Mouse (Mus musculus) C2C12 (cell line): Measurements from ENCODE around the gene Cxcl1. TPM values are rescaled to one million over a fixed set of nuclear protein-coding genes. Genes with fewer than 3 reads are reported as not detected.
"Not testable (repeated sequence)": the region's sequence is repeated elsewhere in the genome, so short reads cannot be mapped to it uniquely, and the experiment has no call there.

Experiments used
- H3K27me3 ChIP-seq: one replicate; pipeline ENCODE4 v1.6.1; 2011; ENCODE audit not compliant: control insufficient read depth, insufficient read depth, insufficient read length
- H3K36me3 ChIP-seq: one replicate; pipeline ENCODE4 v1.6.1; 2011; ENCODE audit not compliant: control insufficient read depth, insufficient read depth
- H3K4me3 ChIP-seq: one replicate; pipeline ENCODE4 v1.5.1; 2011; ENCODE audit warnings: mild to moderate bottlenecking, control low read depth; ENCODE audit not compliant: poor library complexity, insufficient read depth, severe bottlenecking
- H3K79me2 ChIP-seq: one replicate; pipeline ENCODE4 v1.6.1; 2011; ENCODE audit not compliant: control insufficient read depth, insufficient read depth
- H3K79me3 ChIP-seq: one replicate; pipeline ENCODE4 v1.6.1; 2011; ENCODE audit warnings: low read depth, control low read depth
- H3ac ChIP-seq: one replicate; pipeline ENCODE3; 2011; ENCODE audit warnings: low read depth; ENCODE audit not compliant: control insufficient read depth, insufficient read length
- CEBPB ChIP-seq: IDR thresholded peaks from one replicate; pipeline ENCODE4 v1.6.1; 2011; ENCODE audit warnings: low read depth, mild to moderate bottlenecking, control low read depth, moderate library complexity
- CTCF ChIP-seq: IDR thresholded peaks from one replicate; pipeline ENCODE4 v1.5.1; 2011; ENCODE audit not compliant: control insufficient read depth, insufficient read depth, insufficient read length
- FOSL1 ChIP-seq: IDR thresholded peaks from one replicate; pipeline ENCODE4 v1.8.0; 2011; ENCODE audit warnings: mild to moderate bottlenecking, low read length; ENCODE audit not compliant: poor library complexity, insufficient read depth, severe bottlenecking
- MAX ChIP-seq: IDR thresholded peaks from one replicate; pipeline ENCODE4 v1.6.1; 2011; ENCODE audit warnings: mild to moderate bottlenecking, control low read depth
- MYOD1 ChIP-seq: IDR thresholded peaks from one replicate; pipeline ENCODE4 v1.6.1; 2011; ENCODE audit warnings: low read depth; ENCODE audit not compliant: control insufficient read depth, insufficient read length
- MYOG ChIP-seq: IDR thresholded peaks from one replicate; pipeline ENCODE4 v1.6.1; 2011; ENCODE audit not compliant: control insufficient read depth, insufficient read length; ENCODE audit errors: extremely low read depth
- USF1 ChIP-seq: IDR thresholded peaks from one replicate; pipeline ENCODE4 v1.6.1; 2011; ENCODE audit warnings: low read depth, mild to moderate bottlenecking, control low read depth, moderate library complexity
- long read RNA-seq, 2 experiments: library from polyadenylated mRNA; unstranded; transcript quantifications; one replicate each; pipeline ENCODE4 v2.0.0; 2019 to 2020
- polyA plus RNA-seq: library from polyadenylated mRNA; unstranded; fragments of >200 nt; fragmentation: generic; extraction: Trizol; gene quantifications from one replicate; pipeline ENCODE4 v1.2.1, GENCODE M21; 2012; ENCODE audit warnings: missing spikeins

Gene Cxcl1
- polyA plus RNA-seq: 0.66 TPM
- long read RNA-seq, experiment 1, transcript Cxcl1-201 (4 exons, 953 nt): major isoform, 35 of 46 reads
- long read RNA-seq, experiment 1, partial matches to known transcripts: 4 of 46 reads
- long read RNA-seq, experiment 1, other reads (novel, unspliced or antisense): 4 of 46 reads
- long read RNA-seq, experiment 2, partial matches to known transcripts: 0 of 3 reads
- long read RNA-seq, experiment 2, other reads (novel, unspliced or antisense): 0 of 3 reads

DNA sequence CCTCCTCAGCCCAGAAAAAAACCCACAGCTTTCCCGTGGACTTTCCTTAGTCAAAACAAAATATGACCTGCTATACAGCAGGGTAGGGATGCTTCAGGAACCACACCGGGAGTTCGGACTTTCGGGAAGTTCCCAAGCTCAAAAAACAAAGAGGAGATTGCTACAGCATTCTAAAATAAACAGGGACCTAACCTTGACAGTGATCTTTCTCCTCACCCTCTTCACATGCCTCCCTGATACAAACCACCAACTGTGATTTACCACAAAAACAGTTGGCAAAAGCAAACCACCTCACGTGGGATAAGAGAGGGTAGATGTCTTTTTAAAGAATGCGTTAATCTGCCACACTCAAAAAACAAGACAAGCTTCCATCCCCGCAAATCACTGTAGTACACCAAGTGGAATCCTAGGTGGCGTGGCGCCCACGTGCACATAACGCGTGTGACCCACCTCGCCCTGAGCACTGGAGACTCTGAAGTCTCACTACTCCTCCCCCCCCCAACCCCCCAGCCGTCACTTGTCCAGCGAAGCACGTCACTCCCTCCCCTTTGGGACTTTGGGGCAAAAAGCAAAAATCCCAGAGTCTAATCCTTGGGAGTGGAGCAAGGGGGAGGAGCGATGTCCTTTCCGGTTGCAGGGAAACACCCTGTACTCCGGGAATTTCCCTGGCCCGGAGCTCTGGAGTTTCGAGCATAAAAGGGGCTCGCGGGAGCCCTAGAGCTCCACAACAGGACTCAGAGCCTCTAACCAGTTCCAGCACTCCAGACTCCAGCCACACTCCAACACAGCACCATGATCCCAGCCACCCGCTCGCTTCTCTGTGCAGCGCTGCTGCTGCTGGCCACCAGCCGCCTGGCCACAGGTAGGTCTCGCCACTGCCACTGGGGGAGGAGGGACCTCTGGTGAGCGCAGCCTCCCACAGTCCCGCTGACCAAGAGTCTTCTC, at the start of gene Cxcl1:
Gene Cxcl1 (plus strand): TSS at position 723 of the 945 bp plus-strand sequence.
- TF ChIP-seq USF1 (peak; percentile 28), CEBPB (no peak), CTCF (no peak), FOSL1 (no peak), MAX (peak; percentile 22), MYOD1 (no peak), MYOG (no peak)
- Histone ChIP-seq H3ac (peak within 1 kb of the TSS; percentile 87), H3K79me2 (peaks cover 10% of the 10 kb centered on the region), H3K36me3 (no peaks in the 10 kb centered on the region), H3K4me3 (peak within 1 kb of the TSS; percentile 41), H3K27me3 (no peaks in the 10 kb centered on the region), H3K79me3 (no peaks in the 10 kb centered on the region)

DNA sequence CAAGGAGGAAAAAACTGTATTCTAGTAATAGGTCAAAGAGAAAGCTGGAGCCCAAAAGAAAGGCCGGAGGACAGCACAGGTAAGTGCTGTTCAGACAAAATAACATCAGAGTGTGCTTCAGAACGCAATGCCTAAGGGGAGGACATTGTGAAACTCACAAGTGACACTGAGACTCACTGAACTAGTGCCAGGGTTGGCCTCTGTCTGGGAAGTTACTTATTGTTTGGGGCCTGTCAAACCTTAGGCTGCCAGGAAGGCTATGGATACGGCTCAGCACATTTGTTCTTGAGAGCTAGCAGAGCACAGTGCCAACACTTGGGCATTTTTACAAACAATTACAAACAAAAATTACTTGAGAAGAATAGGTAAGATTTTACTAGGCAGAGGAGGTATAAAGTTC, 47.1 kb upstream of the Cxcl1 start:
- H3K27me3 ChIP-seq: no peaks in the 10 kb centered on the region
- H3ac ChIP-seq: no peak overlapping the region
- no peaks in the 10 kb centered on the region for H3K79me3 ChIP-seq
- H3K79me2 ChIP-seq: no peaks in the 10 kb centered on the region
- TF ChIP-seq MYOD1: no peak
- no peak for TF ChIP-seq CTCF
- TF ChIP-seq FOSL1: no peak
- TF ChIP-seq USF1: no peak
- no peak for TF ChIP-seq CEBPB
- TF ChIP-seq MAX: no peak
- TF ChIP-seq MYOG: no peak
- H3K4me3 ChIP-seq: no peak overlapping the region
- no peaks in the 10 kb centered on the region for H3K36me3 ChIP-seq

DNA sequence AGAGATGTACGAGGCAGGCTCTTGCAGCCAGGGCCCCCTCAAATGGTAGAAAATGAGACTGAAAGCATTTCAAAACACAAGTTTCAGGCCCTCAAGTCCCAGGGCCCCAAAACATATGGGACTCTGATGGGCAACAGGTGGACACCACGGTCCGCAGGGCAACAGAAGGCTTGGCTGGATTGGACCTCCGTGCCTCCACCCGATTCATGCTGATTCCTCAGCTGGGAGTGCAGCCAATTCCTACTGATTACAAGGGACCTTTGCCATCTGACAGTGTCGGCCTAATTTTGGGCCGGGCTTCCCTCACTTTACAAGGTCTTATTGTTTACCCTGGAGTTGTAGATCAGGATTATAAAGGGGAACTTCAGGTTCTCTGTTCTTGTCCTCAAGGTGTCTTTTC, 40.9 kb upstream of the Cxcl1 start:
- H3K79me3 ChIP-seq, H3K27me3 ChIP-seq: not testable (repeated sequence)

DNA sequence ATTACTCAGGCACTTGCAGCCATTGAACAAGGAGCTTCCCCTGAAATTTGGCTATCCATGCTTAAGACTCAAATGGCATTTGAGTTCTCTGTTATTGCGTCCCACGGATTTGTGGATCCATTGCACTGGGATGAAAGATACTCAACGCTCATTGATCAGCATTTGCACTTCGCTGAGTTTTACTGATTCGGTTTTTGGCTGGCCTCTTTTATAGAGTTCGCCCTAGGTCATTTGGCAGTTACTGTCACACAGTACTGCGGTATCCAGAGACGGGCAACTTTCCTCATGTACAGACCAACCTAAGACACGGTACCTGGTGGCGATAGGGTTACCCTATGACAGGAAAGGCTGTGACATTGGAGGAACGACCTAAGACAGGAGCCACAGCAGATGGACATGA, 39.6 kb upstream of the Cxcl1 start:
- not testable (repeated sequence) for H3K79me3 ChIP-seq, H3K27me3 ChIP-seq, H3ac ChIP-seq, H3K79me2 ChIP-seq, H3K36me3 ChIP-seq, H3K4me3 ChIP-seq

More for the DNA sequence above, 40.9 kb upstream of the Cxcl1 start:
- H3K4me3 ChIP-seq, H3K36me3 ChIP-seq, H3K79me2 ChIP-seq, H3ac ChIP-seq: not testable (repeated sequence)

DNA sequence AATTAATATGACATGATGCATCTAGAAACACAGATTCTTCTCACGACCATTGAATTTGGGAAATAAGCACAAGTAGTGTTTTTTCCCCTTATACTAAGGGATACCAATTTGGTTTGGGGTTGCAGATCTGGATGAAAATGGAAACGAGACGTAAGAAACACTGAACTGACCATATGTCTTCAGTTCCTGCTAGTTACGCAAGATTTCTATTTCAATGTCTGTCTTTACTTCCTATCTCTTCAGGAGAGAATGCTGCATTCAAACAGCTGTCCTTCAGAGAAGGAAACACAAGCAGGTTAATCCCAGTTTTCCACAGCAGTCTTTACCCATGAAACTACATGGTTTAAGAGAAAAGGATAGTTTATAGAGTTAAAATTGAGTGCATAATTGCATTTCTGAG, 37.8 kb upstream of the Cxcl1 start:
- Histone ChIP-seq H3K27me3 (no peaks in the 10 kb centered on the region), H3K36me3 (no peaks in the 10 kb centered on the region), H3K79me2 (no peaks in the 10 kb centered on the region), H3K4me3 (no peak overlapping the region), H3ac (no peak overlapping the region), H3K79me3 (no peaks in the 10 kb centered on the region)
- no peak for TF ChIP-seq USF1

DNA sequence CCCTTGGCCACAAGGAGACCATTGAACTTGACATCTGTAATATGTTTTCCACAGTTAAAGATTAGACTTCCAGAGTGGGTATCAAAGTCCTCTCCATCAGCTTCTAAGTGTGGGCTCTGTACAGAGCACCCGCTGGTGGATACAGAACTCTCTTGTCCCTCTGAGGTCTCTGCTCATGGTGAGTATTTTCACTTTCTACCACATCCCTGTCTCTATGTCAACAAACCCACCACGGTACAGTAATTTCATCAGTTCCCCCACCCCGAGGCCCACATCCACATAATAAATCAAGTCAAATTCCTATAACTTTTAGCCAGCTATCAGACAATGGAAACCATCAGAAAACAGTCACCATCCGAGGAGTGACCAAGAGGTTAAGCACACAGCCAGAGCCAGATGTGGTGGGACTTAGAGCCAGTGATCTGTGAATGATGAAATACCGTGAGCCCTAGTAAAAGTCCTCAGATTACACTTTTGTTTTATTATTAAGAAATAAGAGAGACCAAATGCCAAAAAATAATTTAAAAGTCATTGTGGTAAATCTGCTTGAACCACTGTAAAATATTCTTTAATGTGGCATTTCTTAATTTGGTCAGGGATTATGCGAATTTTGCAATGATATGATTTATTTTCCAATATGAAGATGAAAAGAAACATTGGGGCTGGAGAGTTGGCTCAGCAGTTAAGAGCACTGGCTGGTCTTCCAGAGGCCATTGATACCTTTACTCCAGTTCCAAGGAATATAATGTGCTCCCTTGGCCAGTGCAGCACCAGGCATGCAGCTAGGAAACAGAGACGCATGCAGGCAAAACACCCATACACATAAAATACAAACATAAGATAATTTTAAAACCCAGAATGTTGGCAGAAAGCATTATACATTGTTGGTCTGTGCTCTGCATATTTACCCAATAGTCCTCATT, 35.5 kb upstream of the Cxcl1 start:
- Histone ChIP-seq H3K36me3 (no peaks in the 10 kb centered on the region), H3K4me3 (no peak overlapping the region), H3K79me3 (no peaks in the 10 kb centered on the region), H3ac (no peak overlapping the region), H3K79me2 (no peaks in the 10 kb centered on the region), H3K27me3 (no peaks in the 10 kb centered on the region)
- no peak for TF ChIP-seq FOSL1
- no peak for TF ChIP-seq USF1
- TF ChIP-seq MYOG: no peak
- TF ChIP-seq MAX: no peak
- TF ChIP-seq CEBPB: no peak
- TF ChIP-seq MYOD1: no peak
- TF ChIP-seq CTCF: no peak
